ENCODE assay signal across 11 mouse cellular contexts in the genomic region with DNA sequence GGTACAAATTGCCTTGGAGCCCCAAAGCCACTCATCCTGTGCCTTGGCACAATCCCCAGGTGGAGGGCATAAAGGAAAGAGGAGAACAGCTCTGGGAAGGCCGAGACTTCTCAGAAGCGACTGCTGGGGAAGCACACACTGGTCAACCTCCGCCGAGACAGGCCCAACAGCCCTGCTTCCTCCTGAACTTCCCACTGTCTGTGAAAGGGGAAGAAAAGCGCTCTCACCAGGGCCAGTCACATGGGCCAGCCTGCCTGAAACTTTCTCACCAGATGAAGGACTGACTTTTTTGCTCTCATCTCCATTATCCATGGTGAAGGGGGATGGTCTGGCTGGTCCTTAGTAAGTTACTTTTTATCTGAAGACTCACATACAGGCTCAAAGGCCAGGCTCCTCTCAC.
DNase-seq lines count a peak whose midpoint lies in the region; ATAC-seq and TF ChIP-seq lines count a peak whose summit lies in the region.
"Had no signal": no experiment of that assay in that cellular context is flagged by ENCODE, and none has a peak within 500 bp of the region (broad histone marks: within the 10 kb centered on the region; RNA-seq: fewer than 3 reads in every experiment).

No protein-coding gene starts in this region.

- 54% methylated on average over 5 of the region's 5 CpGs for WGBS in lung, embryonic 15.5 days
- WGBS in intestine, postnatal 0 days: 55% methylated on average over 5 of the region's 5 CpGs
- 63% methylated on average over 5 of the region's 5 CpGs for WGBS in small intestine, adult 2 months

- H3K9ac ChIP-seq in lung, embryonic 15.5 days: no peak overlapping the region
- H3K9ac ChIP-seq in MEL (ENCODE audit: control insufficient read depth, low read depth, low read length, poor library complexity, severe bottlenecking): no peak overlapping the region
- no peak overlapping the region for H3K9ac ChIP-seq in intestine, postnatal 0 days (ENCODE audit: low read depth, low read length)
- H3K9ac ChIP-seq: forebrain, embryonic 13.5 days; limb, embryonic 12.5 days had no signal

- no peaks in the 10 kb centered on the region for H3K79me2 ChIP-seq in MEL (ENCODE audit: control insufficient read depth, insufficient read depth, low read length, poor library complexity)

- H3K4me3 ChIP-seq in lung, embryonic 15.5 days: no peak overlapping the region
- H3K4me3 ChIP-seq in MEL (ENCODE audit: control insufficient read depth in 1 of 2, insufficient read depth in 1 of 2, low read depth in 2 of 2, low read length in 2 of 2): no peak overlapping the region
- H3K4me3 ChIP-seq in intestine, postnatal 0 days (ENCODE audit: low read depth, low read length): no peak overlapping the region
- no peak overlapping the region for H3K4me3 ChIP-seq in small intestine, adult 2 months (ENCODE audit: low read depth, low read length)
- H3K4me3 ChIP-seq in gastrocnemius, adult 2 months: no peak overlapping the region
- H3K4me3 ChIP-seq: forebrain, embryonic 13.5 days; limb, embryonic 12.5 days; myocyte had no signal

- no peak for DNase-seq in lung, postnatal 14 days
- peak; percentile 49 for DNase-seq in MEL (ENCODE audit: low read depth, low spot score)
- DNase-seq in gastrocnemius, adult 2 months: no peak
- no peak for DNase-seq in kidney, postnatal 14 days
- DNase-seq: kidney, postnatal 4 days had no signal

- intact Hi-C loops in gastrocnemius, adult 2 months (cut with DNase I): no loop called here

- H3K4me2 ChIP-seq in lung, embryonic 15.5 days: no peak overlapping the region
- no peak overlapping the region for H3K4me2 ChIP-seq in intestine, postnatal 0 days (replicated peaks; ENCODE audit: low read depth)
- H3K4me2 ChIP-seq: forebrain, embryonic 13.5 days; limb, embryonic 12.5 days had no signal

- no peak for ATAC-seq in lung, embryonic 15.5 days (ENCODE audit: borderline replicate concordance, extremely low read depth, low FRiP score, low TSS enrichment)
- no peak for ATAC-seq in intestine, postnatal 0 days
- ATAC-seq: forebrain, embryonic 13.5 days had no signal

- TF ChIP-seq CTCF in MEL (IDR thresholded peaks at IDR 0.05 in 2 of 3, conservative IDR thresholded peaks at IDR 0.05 in 1 of 3; ENCODE audit: control insufficient read depth in 1 of 3, insufficient read depth in 1 of 3, low read depth in 2 of 3, low read length in 3 of 3, poor library complexity in 1 of 3, severe bottlenecking in 1 of 3): no peak
- TF ChIP-seq CTCF in intestine, postnatal 0 days (IDR thresholded peaks at IDR 0.05; ENCODE audit: low read depth): no peak
- TF ChIP-seq CTCF in small intestine, adult 2 months (IDR thresholded peaks at IDR 0.05; ENCODE audit: extremely low read depth, insufficient read length, insufficient replicate concordance, low read depth, low read length): no peak
- TF ChIP-seq CTCF in gastrocnemius, adult 2 months (IDR thresholded peaks at IDR 0.05): no peak

- TF ChIP-seq POLR2A in MEL (IDR thresholded peaks at IDR 0.05; ENCODE audit: control insufficient read depth in 1 of 2, insufficient read depth in 1 of 2, low read depth in 1 of 2, low read length in 2 of 2, poor library complexity in 1 of 2): no peak
- no peak for TF ChIP-seq POLR2A in small intestine, adult 2 months (IDR thresholded peaks at IDR 0.05; ENCODE audit: low read depth, low read length)

- no peaks in the 10 kb centered on the region for H3K9me3 ChIP-seq in lung, embryonic 15.5 days
- H3K9me3 ChIP-seq in MEL (replicated peaks; ENCODE audit: insufficient read depth, low read length): no peaks in the 10 kb centered on the region
- H3K9me3 ChIP-seq in intestine, postnatal 0 days (ENCODE audit: control insufficient read depth): no peaks in the 10 kb centered on the region
- H3K9me3 ChIP-seq: forebrain, embryonic 13.5 days; limb, embryonic 12.5 days had no signal

- TF ChIP-seq RAD21 in MEL (IDR thresholded peaks at IDR 0.05; ENCODE audit: low read depth, low read length): no peak

- no peaks in the 10 kb centered on the region for H3K27me3 ChIP-seq in lung, embryonic 15.5 days
- H3K27me3 ChIP-seq in MEL (ENCODE audit: control insufficient read depth in 1 of 2, insufficient read depth in 2 of 2, low read length in 2 of 2): no peaks in the 10 kb centered on the region
- H3K27me3 ChIP-seq in intestine, postnatal 0 days (replicated peaks; ENCODE audit: control insufficient read depth, insufficient read depth, low read length): no peaks in the 10 kb centered on the region
- H3K27me3 ChIP-seq in small intestine, adult 2 months (ENCODE audit: control insufficient read depth, insufficient read depth, low read length): no peaks in the 10 kb centered on the region
- H3K27me3 ChIP-seq: forebrain, embryonic 13.5 days; limb, embryonic 12.5 days had no signal

- peaks cover 24% of the 10 kb centered on the region; the same call in 1 of the 2 replicates for H3K36me3 ChIP-seq in lung, embryonic 15.5 days
- H3K36me3 ChIP-seq in MEL (ENCODE audit: control insufficient read depth in 1 of 2, insufficient read depth in 2 of 2, low read length in 2 of 2): peaks cover 0 to 17% of the 10 kb centered on the region in 2 experiments; a peak in 2 of 4 replicates
- H3K36me3 ChIP-seq in intestine, postnatal 0 days (ENCODE audit: control insufficient read depth, insufficient read depth): peaks cover 41% of the 10 kb centered on the region
- peaks cover 34% of the 10 kb centered on the region for H3K36me3 ChIP-seq in small intestine, adult 2 months (ENCODE audit: control insufficient read depth, insufficient read depth, low read length)

- peak overlapping the region; percentile 81 for H3K27ac ChIP-seq in lung, embryonic 15.5 days
- 0 out of 2 replicates have a peak overlapping the region, but pooled peaks have one; percentile 17 for H3K27ac ChIP-seq in MEL (ENCODE audit: control insufficient read depth, low read depth, low read length)
- H3K27ac ChIP-seq in intestine, postnatal 0 days (ENCODE audit: low read depth, low read length): peak overlapping the region; percentile 95
- peak overlapping the region; percentile 99 for H3K27ac ChIP-seq in small intestine, adult 2 months (ENCODE audit: insufficient read depth, low read depth, low read length)
- no peak overlapping the region for H3K27ac ChIP-seq in gastrocnemius, adult 2 months
- H3K27ac ChIP-seq: forebrain, embryonic 13.5 days had no signal

- H3K4me1 ChIP-seq in lung, embryonic 15.5 days: peaks cover 30% of the 10 kb centered on the region
- peaks cover 3 to 25% of the 10 kb centered on the region in 2 experiments for H3K4me1 ChIP-seq in MEL (ENCODE audit: control insufficient read depth in 1 of 2, insufficient read depth in 2 of 2, low read length in 2 of 2)
- H3K4me1 ChIP-seq in intestine, postnatal 0 days (replicated peaks; ENCODE audit: control insufficient read depth, insufficient read depth, low read length): peaks cover 25% of the 10 kb centered on the region
- H3K4me1 ChIP-seq in small intestine, adult 2 months (ENCODE audit: control insufficient read depth, insufficient read depth, insufficient read length, low read length): peaks cover 51% of the 10 kb centered on the region

- TF ChIP-seq EP300 in MEL (IDR thresholded peaks at IDR 0.05; ENCODE audit: low read depth in 1 of 2, low read length in 2 of 2): no peak

TF ChIP-seq in MEL, 35 proteins besides CTCF, POLR2A, EP300 and RAD21:
- TF ChIP-seq TBP (IDR thresholded peaks at IDR 0.05; ENCODE audit: low read depth, low read length) (0 out of 2 replicates have a peak, but pooled peaks have one; percentile 29), MAFK (IDR thresholded peaks at IDR 0.05; ENCODE audit: borderline replicate concordance, low read depth, low read length) (no peak), HCFC1 (IDR thresholded peaks at IDR 0.05; ENCODE audit: low read depth, low read length) (no peak), POLR2AphosphoS2 (IDR thresholded peaks at IDR 0.05; ENCODE audit: low read length) (no peak), GATA1 (IDR thresholded peaks at IDR 0.05; ENCODE audit: low read depth, low read length) (no peak), MAX (IDR thresholded peaks at IDR 0.05; ENCODE audit: low read length) (no peak), TCF12 (IDR thresholded peaks at IDR 0.05; ENCODE audit: low read depth, low read length) (no peak), POLR2AphosphoS5 (IDR thresholded peaks at IDR 0.05; ENCODE audit: borderline replicate concordance, low read depth, low read length) (no peak), CHD1 (IDR thresholded peaks at IDR 0.05; ENCODE audit: low read depth, low read length) (no peak), TAL1 (IDR thresholded peaks at IDR 0.05; ENCODE audit: low read length) (no peak), BHLHE40 (IDR thresholded peaks at IDR 0.05; ENCODE audit: borderline replicate concordance, low read depth, low read length) (no peak), ZNF384 (IDR thresholded peaks at IDR 0.05; ENCODE audit: low read depth, low read length) (no peak), ZMIZ1 (IDR thresholded peaks at IDR 0.05; ENCODE audit: low read depth, low read length) (no peak), RCOR1 (IDR thresholded peaks at IDR 0.05; ENCODE audit: low read depth, low read length) (no peak), USF1 (IDR thresholded peaks at IDR 0.05; ENCODE audit: low read depth, low read length) (peak; percentile 73), CHD2 (IDR thresholded peaks at IDR 0.05; ENCODE audit: low read length) (no peak), MAZ (IDR thresholded peaks at IDR 0.05; ENCODE audit: low read depth, low read length) (no peak)
